Mouse (Mus musculus) liver, postnatal 0 days (tissue): ENCODE data around the gene Mlf2.
"Not testable (repeated sequence)": the region's sequence is repeated elsewhere in the genome, so short reads cannot be mapped to it uniquely, and the experiment has no call there.

Experiments used
- CTCF ChIP-seq: sonication (generic); IDR thresholded peaks from 2 replicates; pipeline ENCODE4 v1.5.1; 2016; ENCODE audit warnings: antibody characterized with exemption, low read depth
- EP300 ChIP-seq: IDR thresholded peaks from 2 replicates; pipeline ENCODE4 v1.6.1; 2016; ENCODE audit warnings: antibody characterized with exemption, low read depth, mild to moderate bottlenecking

GRCm38 (mm10) chr6:124894113-124894512 lies 37.1 kb upstream of the Mlf2 start:
- not testable (repeated sequence) for TF ChIP-seq CTCF, EP300
